Mouse (Mus musculus) brain, embryonic 14.5 days (tissue): ENCODE measurements at regions not wholly inside any gene's neighbourhood (a gene's known extent, or its start where the extent isn't known, plus 50 kb on each side); places are given as distances from the start of the nearest gene placed in this dataset.

Experiments used
- CTCF ChIP-seq: fragments of 200-500 bp; IDR thresholded peaks from 2 replicates; pipeline ENCODE4 v1.5.1; 2012; ENCODE audit warnings: inconsistent platforms, mild to moderate bottlenecking, moderate library complexity, borderline replicate concordance; ENCODE audit not compliant: insufficient read depth, insufficient read length; ENCODE audit errors: extremely low read depth
- POLR2A ChIP-seq: fragments of 200-500 bp; IDR thresholded peaks from 2 replicates; pipeline ENCODE4 v1.6.1; 2012; ENCODE audit warnings: mild to moderate bottlenecking, inconsistent platforms, borderline replicate concordance; ENCODE audit not compliant: poor library complexity, insufficient read depth, insufficient read length, severe bottlenecking; ENCODE audit errors: extremely low read depth

DNA sequence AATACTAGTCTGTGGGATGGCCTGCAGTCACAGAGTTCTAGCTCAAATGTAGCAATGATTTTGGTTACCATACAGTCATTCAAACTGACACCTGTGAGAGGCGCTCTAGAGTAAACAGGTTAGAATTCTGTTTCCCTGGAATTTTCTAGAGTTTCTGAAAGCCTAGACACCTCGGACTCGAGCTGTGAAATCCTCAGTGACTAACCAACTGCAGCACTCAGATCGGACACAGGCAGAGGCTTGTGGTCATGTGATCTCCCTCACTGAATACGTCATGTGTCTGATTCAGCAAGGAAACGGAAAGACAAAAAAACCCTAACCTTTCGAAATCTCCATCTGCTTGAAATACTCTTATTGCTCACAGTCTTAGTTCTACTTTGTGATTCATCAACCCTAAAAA, 68.4 kb downstream of the A730009L09Rik start:
- TF ChIP-seq CTCF (no peak), POLR2A (no peak)
